Mouse (Mus musculus): ENCODE measurements around the gene Abi3bp.

DNA sequence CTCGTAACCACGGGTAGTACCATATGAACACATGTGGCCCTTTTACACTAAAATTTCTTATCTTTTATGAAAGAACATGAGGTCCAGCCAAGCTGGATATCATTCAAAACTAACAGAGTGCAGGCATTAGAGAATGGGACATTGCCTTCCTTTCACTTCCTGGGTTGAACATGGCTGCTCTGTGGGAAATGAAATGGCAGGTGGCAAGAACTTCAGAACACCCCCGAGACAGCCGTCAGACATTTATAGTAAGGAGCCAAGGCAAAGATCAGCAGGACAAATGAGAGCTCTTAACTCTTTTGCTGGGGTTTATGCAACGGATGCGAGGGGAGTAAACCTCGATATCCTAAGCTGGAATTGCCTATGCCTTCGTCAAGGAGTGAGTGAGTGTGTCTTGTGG, 132.9 kb downstream of the Abi3bp start:
- TF ChIP-seq CTCF (IDR thresholded peaks at IDR 0.05; ENCODE audit: low read depth, low read length) (no peak), POLR2A (IDR thresholded peaks at IDR 0.05; ENCODE audit: borderline replicate concordance, low read depth, low read length) (no peak)

Data from bone marrow macrophage, adult 2 months (primary cell).